Mouse (Mus musculus) lung, adult 2 months (tissue): ENCODE data around the gene Snd1.

Experiments
- CTCF ChIP-seq: fragments of 200-500 bp; IDR thresholded peaks from 2 replicates; pipeline ENCODE4 v1.5.1; 2011; ENCODE audit warnings: mild to moderate bottlenecking, low read length, control low read depth; ENCODE audit not compliant: insufficient read depth
- POLR2A ChIP-seq: fragments of 200-500 bp; IDR thresholded peaks from 2 replicates; pipeline ENCODE4 v1.6.1; 2011; ENCODE audit warnings: low read depth, mild to moderate bottlenecking, control low read depth, low read length, borderline replicate concordance; ENCODE audit errors: extremely low read depth

DNA sequence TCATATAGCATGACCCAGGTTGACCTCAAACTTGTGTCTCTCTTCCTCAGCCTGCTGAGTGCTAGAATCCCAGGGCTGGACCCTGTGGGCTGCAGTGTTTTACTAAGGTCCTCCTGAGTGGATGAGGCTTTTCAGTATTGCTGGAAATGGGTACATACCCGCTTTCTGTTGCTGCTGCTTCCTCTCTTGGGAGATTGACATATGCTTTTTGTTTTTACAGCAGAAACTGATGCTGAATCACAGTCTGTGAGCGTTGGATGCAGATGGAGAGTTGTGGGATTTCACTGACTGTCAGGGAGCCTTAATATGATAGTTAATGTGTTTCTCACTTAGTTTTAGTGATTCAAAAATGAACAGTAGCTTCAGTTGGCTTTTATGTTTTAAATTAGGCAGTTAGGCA, 11.5 kb downstream of the Snd1 start:
- no peak for TF ChIP-seq CTCF
- no peak for TF ChIP-seq POLR2A
